Mouse (Mus musculus): ENCODE measurements at regions not wholly inside any gene's neighbourhood (a gene's known extent, or its start where the extent isn't known, plus 50 kb on each side); places are given as distances from the start of the nearest gene placed in this dataset.
"Not testable (repeated sequence)": the region's sequence is repeated elsewhere in the genome, so short reads cannot be mapped to it uniquely, and the experiment has no call there.

GRCm38 (mm10) chr19:8496561-8496960 is 91.7 kb upstream of the Slc22a30 start:
- peak; percentile 62 for DNase-seq

DNA sequence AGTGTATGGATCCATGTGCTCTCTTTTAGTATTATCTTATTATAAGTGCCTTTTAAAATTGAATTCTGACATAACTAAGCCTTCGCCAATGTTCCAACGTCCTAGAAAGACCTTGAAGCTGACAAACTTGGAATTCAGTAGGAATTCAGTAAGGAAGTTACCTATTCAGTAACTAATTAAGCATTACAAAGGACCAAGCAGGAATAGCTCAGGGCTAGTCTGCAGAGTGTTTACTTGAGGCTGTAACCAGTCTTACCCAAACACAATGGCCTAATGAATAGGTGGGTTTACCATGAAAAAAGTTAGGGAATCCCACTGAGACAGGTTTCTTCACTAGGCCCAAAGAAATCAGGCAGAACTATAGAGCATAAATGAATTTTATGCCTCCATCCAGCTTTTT is 92.6 kb upstream of the Slc22a30 start:
- DNase-seq: peak; percentile 72

DNA sequence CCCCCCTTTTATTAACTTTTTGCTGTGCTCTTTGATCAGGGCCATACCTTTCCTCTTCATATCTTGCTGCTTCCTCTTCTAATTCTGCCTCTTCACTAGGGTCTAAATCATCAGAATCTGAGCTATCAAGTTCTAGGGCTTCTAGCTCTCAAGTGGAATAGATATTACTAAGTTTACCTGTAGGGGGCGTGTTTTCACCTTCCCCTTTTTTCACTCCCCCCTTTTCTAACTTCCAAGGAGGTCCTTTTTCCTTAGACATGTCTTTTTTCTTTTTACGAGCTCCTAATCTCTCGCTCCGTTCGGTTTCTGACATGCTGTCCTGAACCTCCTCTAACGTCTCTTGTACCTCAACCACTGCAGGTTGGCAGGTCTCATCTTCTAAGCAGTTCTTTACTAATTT is 73.3 kb upstream of the Slc22a8 start:
- not testable (repeated sequence) for DNase-seq

- DNase-seq: peak; percentile 44
Observed at GRCm38 (mm10) chr19:8518273-8518672, 72.8 kb upstream of the Slc22a8 start.

DNA sequence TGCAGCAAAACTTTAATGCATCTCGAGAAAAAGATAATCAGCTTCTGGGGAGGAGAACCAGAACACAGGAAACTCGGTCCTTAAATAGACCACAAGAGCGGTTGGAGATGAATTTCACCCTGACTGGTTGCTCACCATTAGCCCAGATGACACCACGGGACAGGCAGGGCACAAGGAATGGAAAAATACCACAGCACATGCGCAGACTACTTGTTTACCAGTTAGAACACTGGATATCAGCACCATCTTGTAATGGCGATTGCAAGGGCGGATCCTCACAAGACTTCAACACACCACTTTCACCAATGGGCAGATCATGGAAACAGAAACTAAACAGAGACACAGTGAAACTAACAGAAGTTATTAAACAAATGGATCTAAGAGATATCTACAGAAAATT is 72.1 kb upstream of the Slc22a8 start:
- DNase-seq: not testable (repeated sequence)

- no peak for DNase-seq
Observed at GRCm38 (mm10) chr19:8534597-8534996, 56.5 kb upstream of the Slc22a8 start.

DNA sequence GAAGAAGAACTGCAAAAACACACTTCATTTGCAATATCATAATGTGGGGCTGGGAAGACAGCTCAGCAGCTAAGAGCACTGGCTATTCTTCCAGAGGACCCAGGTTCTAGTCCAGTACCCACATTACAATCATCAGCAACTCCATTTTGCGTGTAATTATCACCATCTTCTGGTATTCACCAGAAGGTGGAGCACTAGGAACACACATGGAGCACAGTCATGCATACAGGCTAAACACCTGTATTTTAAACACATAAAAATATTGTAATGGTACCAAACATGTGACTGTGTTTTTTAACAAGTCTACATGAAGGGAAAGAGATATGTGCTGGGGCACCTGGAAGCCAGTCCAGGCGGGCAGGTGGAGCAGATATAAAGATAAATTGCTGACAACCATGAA is 55.0 kb upstream of the Slc22a8 start:
- DNase-seq: no peak

Measured in kidney, adult 9 months (tissue).